Mouse (Mus musculus): ENCODE measurements around the gene Gemin5.

- TF ChIP-seq POLR2A (IDR thresholded peaks at IDR 0.05; ENCODE audit: low read depth, low read length) = no peak
- TF ChIP-seq CTCF (IDR thresholded peaks at IDR 0.05; ENCODE audit: extremely low read depth, insufficient read depth, insufficient read length, insufficient replicate concordance) = no peak
These were observed 33.0 kb downstream of the Gemin5 start for GRCm38 (mm10) chr11:58135296-58135695.

All from spleen, adult 2 months (tissue).